17 mouse cellular contexts compared by ENCODE assay signal in genomic region chr7:95143037-95143436, GRCm38 (mm10).
DNase-seq lines count a peak whose midpoint lies in the region; ATAC-seq and TF ChIP-seq lines count a peak whose summit lies in the region.
"Had no signal": no experiment of that assay in that cellular context is flagged by ENCODE, and none has a peak within 500 bp of the region (broad histone marks: within the 10 kb centered on the region; RNA-seq: fewer than 3 reads in every experiment).

No protein-coding gene starts in this region.

- no peaks in the 10 kb centered on the region for H3K36me3 ChIP-seq in midbrain, embryonic 11.5 days (ENCODE audit: control insufficient read depth, insufficient read depth, low read length)
- H3K36me3 ChIP-seq in midbrain, postnatal 0 days (ENCODE audit: insufficient read depth, low read length) = no peaks in the 10 kb centered on the region
- H3K36me3 ChIP-seq in midbrain, embryonic 14.5 days (ENCODE audit: control insufficient read depth, insufficient read depth, low read length) = no peaks in the 10 kb centered on the region
- H3K36me3 ChIP-seq: embryonic facial prominence, embryonic 10.5 days; heart, embryonic 12.5 days; hindbrain, embryonic 12.5 days had no signal

- H3K4me3 ChIP-seq in midbrain, embryonic 11.5 days (ENCODE audit: low read depth, low read length) = no peak overlapping the region
- no peak overlapping the region for H3K4me3 ChIP-seq in midbrain, postnatal 0 days (ENCODE audit: low read depth, low read length)
- H3K4me3 ChIP-seq in midbrain, embryonic 14.5 days (replicated peaks; ENCODE audit: low read depth, low read length) = no peak overlapping the region
- H3K4me3 ChIP-seq: embryonic facial prominence, embryonic 10.5 days; forebrain, embryonic 13.5 days; gastrocnemius, adult 2 months; heart, embryonic 12.5 days; hindbrain, embryonic 12.5 days had no signal

- TF ChIP-seq CTCF in midbrain, postnatal 0 days (IDR thresholded peaks at IDR 0.05) = no peak

- H3K9me3 ChIP-seq in midbrain, embryonic 11.5 days (ENCODE audit: control insufficient read depth, low read length) = no peaks in the 10 kb centered on the region
- no peaks in the 10 kb centered on the region for H3K9me3 ChIP-seq in midbrain, postnatal 0 days (ENCODE audit: low read length)
- no peaks in the 10 kb centered on the region for H3K9me3 ChIP-seq in midbrain, embryonic 14.5 days (ENCODE audit: control insufficient read depth, low read length)
- H3K9me3 ChIP-seq: embryonic facial prominence, embryonic 10.5 days; forebrain, embryonic 13.5 days; heart, embryonic 12.5 days; hindbrain, embryonic 12.5 days had no signal

- H3K9ac ChIP-seq in midbrain, embryonic 11.5 days (ENCODE audit: low read length) = no peak overlapping the region
- H3K9ac ChIP-seq in midbrain, postnatal 0 days (replicated peaks; ENCODE audit: low read length, poor library complexity, severe bottlenecking) = no peak overlapping the region
- H3K9ac ChIP-seq in midbrain, embryonic 14.5 days (replicated peaks; ENCODE audit: low read length) = no peak overlapping the region
- H3K9ac ChIP-seq: forebrain, embryonic 13.5 days; heart, embryonic 12.5 days; hindbrain, embryonic 12.5 days had no signal

- H3K27ac ChIP-seq in midbrain, embryonic 11.5 days (ENCODE audit: low read depth, low read length) = no peak overlapping the region
- no peak overlapping the region for H3K27ac ChIP-seq in midbrain, postnatal 0 days (ENCODE audit: low read depth, low read length)
- no peak overlapping the region for H3K27ac ChIP-seq in midbrain, embryonic 14.5 days (replicated peaks; ENCODE audit: low read depth, low read length)
- H3K27ac ChIP-seq: embryonic facial prominence, embryonic 10.5 days; forebrain, embryonic 13.5 days; gastrocnemius, adult 2 months; hindbrain, embryonic 12.5 days had no signal

- 73% methylated on average over 2 of the region's 2 CpGs for WGBS in midbrain, embryonic 11.5 days
- 45% methylated on average over 2 of the region's 2 CpGs for WGBS in midbrain, postnatal 0 days
- WGBS in midbrain, embryonic 14.5 days = 43% methylated on average over 2 of the region's 2 CpGs

- intact Hi-C loops in heart, postnatal 25 days (cut with DNase I) = no loop called here

- ATAC-seq in midbrain, embryonic 11.5 days (ENCODE audit: low FRiP score) = no peak
- no peak for ATAC-seq in midbrain, postnatal 0 days (ENCODE audit: low FRiP score)
- no peak; the same call in 1 of the 2 replicates for ATAC-seq in midbrain, embryonic 14.5 days (ENCODE audit: low FRiP score, low TSS enrichment)
- ATAC-seq: forebrain, embryonic 13.5 days; hindbrain, embryonic 16.5 days had no signal

- DNase-seq in midbrain, embryonic 11.5 days (ENCODE audit: low spot score, missing footprints) = peak; percentile 62
- DNase-seq in midbrain, postnatal 0 days (ENCODE audit: low spot score) = no peak
- DNase-seq in embryo, embryonic 10.5 days (ENCODE audit: low spot score) = peak; percentile 13
- DNase-seq in midbrain, embryonic 14.5 days = peak; percentile 14
- no peak for DNase-seq in heart, postnatal 25 days (ENCODE audit: low spot score)
- no peak for DNase-seq in heart, postnatal 4 days
- DNase-seq: adrenal gland, postnatal 25 days; cerebellum, adult 2 months; cerebellum, postnatal 10 days; gastrocnemius, adult 2 months; gastrocnemius, postnatal 25 days; heart, postnatal 36 days had no signal

- H3K4me1 ChIP-seq in midbrain, embryonic 11.5 days (ENCODE audit: control insufficient read depth, insufficient read depth, low read length) = no peaks in the 10 kb centered on the region
- no peaks in the 10 kb centered on the region for H3K4me1 ChIP-seq in midbrain, postnatal 0 days (ENCODE audit: insufficient read depth, low read length)
- H3K4me1 ChIP-seq in midbrain, embryonic 14.5 days (ENCODE audit: control insufficient read depth, insufficient read depth, low read length) = no peaks in the 10 kb centered on the region
- H3K4me1 ChIP-seq: embryonic facial prominence, embryonic 10.5 days; forebrain, embryonic 13.5 days; heart, embryonic 12.5 days; hindbrain, embryonic 12.5 days had no signal

- H3K27me3 ChIP-seq in midbrain, embryonic 11.5 days (ENCODE audit: control insufficient read depth, insufficient read depth, low read length) = no peaks in the 10 kb centered on the region
- H3K27me3 ChIP-seq in midbrain, postnatal 0 days (ENCODE audit: insufficient read depth, low read length) = no peaks in the 10 kb centered on the region
- H3K27me3 ChIP-seq in midbrain, embryonic 14.5 days (ENCODE audit: control insufficient read depth, insufficient read depth, low read length) = no peaks in the 10 kb centered on the region
- H3K27me3 ChIP-seq: forebrain, embryonic 13.5 days; heart, embryonic 12.5 days; hindbrain, embryonic 12.5 days had no signal

- no peak overlapping the region for H3K4me2 ChIP-seq in midbrain, embryonic 11.5 days
- no peak overlapping the region for H3K4me2 ChIP-seq in midbrain, postnatal 0 days (ENCODE audit: low read depth, low read length, poor library complexity, severe bottlenecking)
- H3K4me2 ChIP-seq in midbrain, embryonic 14.5 days (ENCODE audit: low read length) = no peak overlapping the region
- H3K4me2 ChIP-seq: forebrain, embryonic 13.5 days; heart, embryonic 12.5 days; hindbrain, embryonic 12.5 days had no signal

Comparison
In these comparisons a context has a peak if more than half of its experiments do, and no peak if none do; other contexts are left out.
1. DNase-seq: peak in midbrain, embryonic 11.5 days (single experiment), embryo, embryonic 10.5 days (single experiment) and midbrain, embryonic 14.5 days (single experiment); none in midbrain, postnatal 0 days (single experiment), heart, postnatal 25 days (single experiment) and heart, postnatal 4 days (single experiment).